Mouse (Mus musculus) lung, postnatal 4 days (tissue): ENCODE results near the gene Morn4.
A peak's percentile ranks its signal among the peaks of the same experiment; 100 is the strongest.

Source experiments
- DNase-seq, 2 experiments: peaks; one replicate each; pipeline ENCODE4 v3.0.0; 2021

Gene Morn4

DNA sequence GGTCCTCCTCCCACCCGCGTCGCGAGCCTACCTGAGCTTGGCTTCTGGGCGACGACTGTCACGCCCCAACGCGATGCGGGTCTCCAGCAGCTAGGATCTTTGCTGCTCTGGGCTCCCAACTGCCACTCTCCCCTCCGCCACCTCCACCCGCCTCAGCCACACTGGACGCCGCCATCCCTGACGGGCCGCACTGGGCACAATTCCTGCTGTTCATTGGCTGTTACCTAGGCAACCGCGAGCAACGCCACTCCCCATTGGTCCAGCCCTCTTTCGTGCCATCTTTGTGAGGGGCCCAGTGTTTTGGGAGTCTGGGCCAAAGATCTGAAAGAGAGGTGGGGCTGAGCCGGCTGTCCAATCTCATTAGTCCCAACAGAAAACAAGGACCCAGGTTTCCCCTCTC, at the start of gene Morn4:
Gene Morn4, minus strand, starts transcription at position 192 of the 400 bp plus-strand sequence.
- peak; percentile 86 to 91 for DNase-seq

- DNase-seq: no peak
Observed at GRCm38 (mm10) chr19:42135070-42135469, 48.9 kb upstream of the Morn4 start.

- DNase-seq: peak in 1 of 2 experiments; percentile 41
Observed at GRCm38 (mm10) chr19:42131101-42131500, 44.9 kb upstream of the Morn4 start.

DNA sequence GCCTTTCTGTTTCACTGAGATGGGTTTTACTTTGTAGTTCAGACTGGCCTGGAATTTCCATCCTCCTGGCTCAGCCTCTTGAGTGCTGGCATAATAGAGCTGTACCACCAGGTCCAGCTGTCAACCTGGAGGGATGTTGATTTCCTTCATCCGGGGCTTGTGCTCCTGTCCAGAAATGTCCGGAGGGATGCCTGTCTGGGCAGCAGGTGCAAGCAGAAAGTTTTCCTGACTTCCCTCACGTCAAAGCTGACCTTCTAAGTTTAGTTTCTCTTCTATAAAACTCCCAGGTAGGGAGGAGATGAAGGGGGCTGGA, 44.1 kb upstream of the Morn4 start:
- DNase-seq: no peak

GRCm38 (mm10) chr19:42129509-42130293, 43.5 kb upstream of the Morn4 start:
- no peak for DNase-seq

DNA sequence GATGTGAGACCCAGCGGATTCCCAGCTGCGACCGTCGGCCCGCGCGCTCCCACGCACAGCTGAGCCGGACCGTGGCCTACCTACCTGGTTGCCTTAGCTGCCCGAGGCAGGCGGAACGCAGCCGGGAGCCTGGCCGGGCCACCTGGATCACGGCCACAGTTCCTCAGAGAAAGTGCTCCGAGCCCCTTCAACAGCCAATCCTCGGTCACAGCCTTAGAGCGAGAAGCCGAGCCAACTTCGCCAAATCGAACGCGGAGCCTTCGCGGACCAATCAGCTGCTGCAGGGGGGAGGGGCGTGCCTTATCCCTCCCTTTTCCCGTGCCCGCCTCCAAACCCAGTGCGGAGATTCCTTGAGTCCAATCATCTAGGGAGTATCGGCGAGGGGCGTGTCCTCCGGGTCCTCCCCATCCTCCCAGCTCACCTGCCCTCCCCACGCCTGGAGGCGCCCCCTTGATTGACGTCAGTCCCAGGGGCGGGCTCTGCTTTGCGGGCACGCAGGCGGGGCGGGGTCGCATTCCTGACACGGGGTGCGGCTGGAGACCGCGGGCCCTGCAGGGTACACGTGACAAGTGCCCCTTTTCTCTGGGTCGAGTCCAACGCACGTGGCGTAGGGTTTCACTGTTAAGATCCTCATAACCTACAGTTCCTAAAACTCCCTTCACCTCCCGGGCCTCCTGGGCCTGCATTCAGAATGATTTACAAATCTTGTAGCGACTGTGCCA, 42.8 kb upstream of the Morn4 start, which contains the start of gene Avpi1:
Gene Avpi1, minus strand, starts transcription at position 273 of the 722 bp plus-strand sequence.
- DNase-seq: peak; percentile 98 to 99

- no peak for DNase-seq
Observed at GRCm38 (mm10) chr19:42128052-42128740, 42.0 kb upstream of the Morn4 start.

DNA sequence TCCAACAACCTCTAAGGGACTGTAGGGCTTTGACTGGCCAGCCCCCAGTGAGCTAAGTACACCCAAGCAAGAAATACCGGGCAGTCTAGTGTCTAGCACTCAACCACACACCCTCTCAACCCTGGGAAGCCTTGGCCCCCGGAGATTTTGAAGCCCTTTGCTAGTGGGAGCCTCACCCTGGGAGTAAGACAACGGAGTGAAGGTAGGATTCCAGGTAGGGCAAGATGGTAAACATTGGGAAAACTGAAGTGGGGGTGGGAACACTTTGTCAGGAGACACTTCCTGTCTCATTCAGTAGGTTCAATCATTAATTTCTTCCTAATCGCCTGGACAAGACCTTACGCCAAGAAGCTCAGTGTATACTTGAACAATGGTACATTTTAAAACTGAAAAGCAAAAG, 40.9 kb upstream of the Morn4 start:
- peak in 1 of 2 experiments; percentile 60 for DNase-seq

GRCm38 (mm10) chr19:42126219-42126605, 40.1 kb upstream of the Morn4 start:
- no peak for DNase-seq

DNA sequence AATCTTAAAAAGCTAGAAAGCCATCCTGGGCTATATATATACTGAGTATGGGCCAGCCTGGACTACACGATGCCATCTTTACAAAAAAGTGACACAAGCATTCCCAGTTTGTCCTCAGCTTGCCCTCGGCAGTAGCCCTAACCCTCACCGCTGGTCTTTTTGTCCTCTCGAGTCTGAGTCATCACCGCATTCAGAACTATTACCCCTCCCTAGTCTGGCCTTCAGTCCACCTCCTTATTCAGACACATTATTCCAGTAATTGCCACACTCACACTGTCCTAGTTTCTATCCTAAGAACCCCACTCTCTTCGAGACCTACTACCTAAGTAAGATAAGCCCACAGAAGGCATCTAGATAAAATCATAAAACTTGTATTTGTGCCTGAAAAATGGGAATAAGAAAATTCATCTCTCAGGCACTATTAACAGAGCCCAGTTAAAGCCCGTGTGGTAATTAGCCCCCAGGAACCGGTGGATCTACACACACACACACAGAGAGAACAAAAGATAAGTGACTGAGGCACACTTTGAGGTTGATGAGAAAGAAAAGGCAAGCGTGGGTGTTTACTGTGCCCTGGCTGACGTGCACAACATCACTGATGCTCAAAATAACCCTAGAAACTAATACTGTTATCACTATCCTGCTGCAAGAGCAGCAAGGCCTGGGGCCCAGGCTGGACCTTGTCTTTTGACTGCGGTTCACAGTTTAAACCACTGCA, 39.5 kb upstream of the Morn4 start:
- no peak for DNase-seq

DNA sequence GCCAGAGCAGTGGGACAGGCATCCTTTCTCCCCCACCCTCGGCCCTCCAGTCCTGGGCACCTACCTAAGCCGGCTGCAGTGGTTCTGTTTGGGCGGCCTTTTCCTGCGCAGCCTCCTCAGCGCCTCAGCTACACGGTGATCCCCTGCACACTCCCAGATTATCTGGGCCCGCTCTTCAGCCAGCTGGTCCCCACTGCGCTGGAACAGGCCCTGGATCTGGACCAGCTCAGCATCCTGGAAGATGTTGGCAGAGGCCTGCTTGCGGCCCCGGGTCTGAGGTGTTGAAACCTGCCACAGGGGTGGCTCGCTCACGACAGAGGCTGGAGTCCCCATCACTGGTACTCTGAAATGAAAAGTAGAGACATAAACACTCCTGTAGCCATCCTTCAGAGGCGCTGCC, 38.5 kb upstream of the Morn4 start:
- DNase-seq: no peak

DNA sequence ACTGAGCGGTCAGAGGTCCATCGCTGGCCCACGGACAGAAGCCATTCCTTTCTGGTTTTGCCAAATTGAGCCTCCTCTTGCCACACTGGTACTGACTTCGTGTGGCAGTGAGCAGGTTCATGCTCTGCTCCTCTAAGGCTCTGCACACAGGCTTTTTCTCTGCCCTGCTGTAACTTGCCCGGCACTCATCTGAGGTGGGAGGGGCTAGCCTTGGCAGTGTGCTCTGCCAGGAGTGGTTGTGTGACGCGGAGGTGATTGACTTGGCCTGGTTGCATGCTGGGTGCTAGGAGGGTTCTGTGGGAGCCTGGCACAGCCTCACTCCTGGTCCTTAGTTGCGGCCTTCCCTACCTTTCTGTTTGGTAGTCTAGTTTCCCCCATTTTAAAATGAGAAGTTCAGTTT, 34.3 kb upstream of the Morn4 start:
- no peak for DNase-seq

DNA sequence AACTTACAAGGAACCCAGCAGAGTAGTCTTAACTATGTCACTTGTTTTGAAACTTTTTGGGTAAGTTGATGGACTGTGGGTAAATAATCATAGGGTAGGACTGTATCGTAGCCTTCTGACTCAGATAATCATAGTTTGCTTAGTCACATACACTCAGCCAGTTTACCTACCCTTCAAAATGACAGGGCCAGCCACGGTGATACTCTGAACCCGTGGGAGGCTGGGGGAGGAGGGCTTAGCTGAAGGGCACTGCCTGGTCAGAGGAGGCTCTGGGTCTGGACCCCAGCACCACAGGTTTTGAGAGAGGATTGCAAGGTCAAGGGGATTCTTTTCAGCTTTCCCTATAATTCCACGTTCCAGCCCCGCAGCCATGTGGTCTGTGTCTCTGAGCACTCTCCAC, 32.4 kb upstream of the Morn4 start:
- no peak for DNase-seq

- no peak for DNase-seq
Observed at GRCm38 (mm10) chr19:42118142-42118541, 32.0 kb upstream of the Morn4 start.

DNA sequence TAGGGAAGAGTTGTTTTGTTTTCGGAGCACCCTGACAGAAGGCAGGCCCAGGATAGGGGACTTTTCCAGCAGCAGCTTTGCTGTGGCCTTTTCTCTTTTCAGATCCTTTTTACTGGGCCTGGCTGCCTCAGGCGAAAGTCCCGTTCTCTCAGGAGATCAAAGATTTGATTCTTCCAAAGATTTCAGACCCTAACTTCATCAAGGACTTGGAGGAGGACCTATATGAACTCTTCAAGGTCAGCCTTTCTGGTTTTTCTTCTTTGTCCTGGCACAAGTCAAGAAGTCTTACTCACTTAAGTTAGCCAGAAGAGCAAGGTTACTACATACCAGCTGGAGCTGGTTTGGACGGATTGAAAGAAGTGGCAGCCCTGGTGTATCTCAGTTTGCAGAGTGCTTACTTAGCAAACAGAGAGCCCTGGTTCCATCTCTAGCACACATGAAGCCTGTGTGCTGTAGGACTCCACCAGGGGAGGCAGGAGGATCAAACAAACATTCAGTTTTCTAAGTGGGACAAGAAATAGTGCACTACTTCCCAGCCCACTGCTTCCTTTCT, 29.7 kb upstream of the Morn4 start:
- DNase-seq: peak in 1 of 2 experiments; percentile 42

- DNase-seq: no peak
Observed at GRCm38 (mm10) chr19:42104681-42105080, 18.5 kb upstream of the Morn4 start.

GRCm38 (mm10) chr19:42099406-42099805, 13.2 kb upstream of the Morn4 start:
- no peak for DNase-seq

GRCm38 (mm10) chr19:42090637-42091141, 4.5 kb upstream of the Morn4 start:
- no peak for DNase-seq

DNA sequence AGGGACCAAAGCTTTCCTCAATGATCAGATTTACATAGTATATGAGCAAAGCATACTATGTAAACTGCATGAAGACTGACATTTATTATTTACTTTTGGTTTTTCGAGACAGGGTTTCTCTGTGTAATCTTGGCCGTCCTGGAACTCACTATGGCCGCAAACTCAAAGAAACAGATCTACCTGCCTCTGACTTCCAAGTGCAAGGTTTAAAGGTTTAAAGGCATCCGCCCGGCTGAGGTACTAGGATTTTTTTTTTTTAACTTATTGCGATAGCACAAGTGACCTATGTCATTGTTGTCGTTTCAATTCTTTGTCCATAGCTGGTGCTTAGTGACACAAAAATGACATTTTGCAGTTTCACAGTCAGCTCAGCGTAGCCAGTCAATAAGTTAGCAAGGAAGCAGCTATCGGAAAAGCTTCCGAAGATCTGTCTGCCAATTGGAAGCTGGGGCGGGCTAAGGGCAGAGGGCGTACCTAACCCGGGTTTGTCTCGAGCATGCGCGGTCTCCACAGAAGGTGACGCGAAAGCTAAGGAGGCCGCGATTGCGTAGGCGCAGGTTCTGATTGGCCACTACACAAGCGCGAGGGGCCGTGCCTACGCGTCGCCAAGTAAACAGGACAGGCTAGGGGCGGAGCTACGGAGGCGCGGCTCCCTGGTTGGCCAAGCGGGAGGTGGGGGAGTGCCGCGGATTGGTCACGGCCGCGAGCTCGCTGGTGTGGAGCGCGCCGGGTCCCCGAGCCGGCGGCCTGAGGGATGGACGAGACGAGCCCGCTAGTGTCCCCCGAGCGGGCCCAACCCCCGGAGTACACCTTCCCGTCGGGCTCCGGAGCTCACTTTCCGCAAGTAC, 3.8 kb upstream of the Morn4 start, which contains the start of gene Pi4k2a:
Gene Pi4k2a, plus strand, starts transcription at position 723 of the 848 bp plus-strand sequence.
- DNase-seq: peak; percentile 99 to 100

- DNase-seq: peak; percentile 75 to 82
Observed at GRCm38 (mm10) chr19:42089103-42089747, 3.1 kb upstream of the Morn4 start.

DNA sequence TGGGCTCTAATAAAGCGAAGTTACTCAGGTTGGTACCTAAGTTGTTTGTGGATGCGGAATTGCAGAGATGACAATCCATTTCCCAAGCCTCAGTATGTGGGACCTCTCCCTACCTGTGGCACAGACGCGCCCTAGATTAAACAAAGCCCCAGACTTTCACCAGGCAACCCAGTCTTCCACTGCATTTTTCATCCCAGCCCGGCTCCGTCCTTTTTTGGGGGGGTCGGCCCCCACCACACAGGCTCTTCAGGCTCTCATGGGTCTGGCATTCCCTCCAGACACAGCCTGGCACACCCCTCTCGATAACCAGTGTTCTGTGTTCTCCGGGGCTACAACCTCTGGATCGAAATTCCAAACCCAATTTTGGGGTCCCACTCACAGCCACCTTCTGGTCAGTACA, 467 bp downstream of the Morn4 start:
- no peak for DNase-seq
